Comparison of ENCODE assay signal across 15 mouse cellular contexts in genomic region chr10:42488606-42489296, GRCm38 (mm10). TPM values are rescaled to one million over a fixed set of nuclear protein-coding genes. Genes with fewer than 3 reads are reported as not detected.
DNase-seq lines count a peak whose midpoint lies in the region; ATAC-seq and TF ChIP-seq lines count a peak whose summit lies in the region.
"Had no signal": no experiment of that assay in that cellular context is flagged by ENCODE, and none has a peak within 500 bp of the region (broad histone marks: within the 10 kb centered on the region; RNA-seq: fewer than 3 reads in every experiment).

No protein-coding gene starts in this region.

- 0 out of 2 replicates have a peak overlapping the region, but pooled peaks have one; percentile 2 for H3K27ac ChIP-seq in intestine, embryonic 15.5 days
- no peak overlapping the region for H3K27ac ChIP-seq in intestine, postnatal 0 days (ENCODE audit: low read depth, low read length)
- H3K27ac ChIP-seq in lung, postnatal 0 days (ENCODE audit: low read length): no peak overlapping the region
- peak overlapping the region; percentile 24; the same call in 1 of the 2 replicates for H3K27ac ChIP-seq in intestine, embryonic 16.5 days (ENCODE audit: low read length)
- no peak overlapping the region for H3K27ac ChIP-seq in stomach, postnatal 0 days (replicated peaks)
- H3K27ac ChIP-seq: limb, embryonic 12.5 days; midbrain, embryonic 15.5 days had no signal

- H3K27me3 ChIP-seq in intestine, embryonic 15.5 days (replicated peaks): no peaks in the 10 kb centered on the region
- no peaks in the 10 kb centered on the region for H3K27me3 ChIP-seq in intestine, postnatal 0 days (replicated peaks; ENCODE audit: control insufficient read depth, insufficient read depth, low read length)
- no peaks in the 10 kb centered on the region for H3K27me3 ChIP-seq in lung, postnatal 0 days (replicated peaks; ENCODE audit: insufficient read depth, low read length)
- H3K27me3 ChIP-seq in intestine, embryonic 16.5 days (replicated peaks; ENCODE audit: control insufficient read depth, insufficient read depth, low read length): no peaks in the 10 kb centered on the region
- H3K27me3 ChIP-seq in stomach, postnatal 0 days (ENCODE audit: control insufficient read depth, insufficient read depth, low read length): no peaks in the 10 kb centered on the region
- H3K27me3 ChIP-seq: limb, embryonic 12.5 days; midbrain, embryonic 15.5 days had no signal

- no peak for TF ChIP-seq EP300 in lung, postnatal 0 days (IDR thresholded peaks at IDR 0.05)
- TF ChIP-seq EP300 in stomach, postnatal 0 days (optimal IDR thresholded peaks at IDR 0.05): no peak

- peak; percentile 14 for DNase-seq in lung, postnatal 0 days (ENCODE audit: low spot score)
- DNase-seq in lung, adult 18-20 months: no peak
- no peak for DNase-seq in stomach, postnatal 0 days (ENCODE audit: low spot score)
- DNase-seq in right cerebral cortex, postnatal 36 days (ENCODE audit: low spot score in 2 of 2): no peak
- DNase-seq: B cell, adult 2 months; cerebellum, postnatal 25 days; forebrain, postnatal 0 days; gastrocnemius, postnatal 36 days; lung, postnatal 4 days had no signal

- no peaks in the 10 kb centered on the region for H3K4me1 ChIP-seq in intestine, embryonic 15.5 days (replicated peaks)
- H3K4me1 ChIP-seq in intestine, postnatal 0 days (replicated peaks; ENCODE audit: control insufficient read depth, insufficient read depth, low read length): peaks cover 10% of the 10 kb centered on the region; the same call in 1 of the 2 replicates
- H3K4me1 ChIP-seq in lung, postnatal 0 days (ENCODE audit: insufficient read depth, low read depth, low read length): no peaks in the 10 kb centered on the region
- 0 out of 2 replicates have a peak, but pooled peaks cover 2% of the 10 kb centered on the region for H3K4me1 ChIP-seq in intestine, embryonic 16.5 days (ENCODE audit: control insufficient read depth, insufficient read depth, low read length)
- H3K4me1 ChIP-seq in stomach, postnatal 0 days (replicated peaks; ENCODE audit: control insufficient read depth, insufficient read depth): no peaks in the 10 kb centered on the region
- H3K4me1 ChIP-seq: limb, embryonic 12.5 days; midbrain, embryonic 15.5 days had no signal

- no peaks in the 10 kb centered on the region for H3K9me3 ChIP-seq in intestine, embryonic 15.5 days
- no peaks in the 10 kb centered on the region for H3K9me3 ChIP-seq in intestine, postnatal 0 days (ENCODE audit: control insufficient read depth)
- H3K9me3 ChIP-seq in lung, postnatal 0 days (ENCODE audit: low read length): no peaks in the 10 kb centered on the region
- H3K9me3 ChIP-seq in intestine, embryonic 16.5 days (ENCODE audit: control insufficient read depth, low read length): no peaks in the 10 kb centered on the region
- H3K9me3 ChIP-seq in stomach, postnatal 0 days (ENCODE audit: control insufficient read depth, low read length): no peaks in the 10 kb centered on the region
- H3K9me3 ChIP-seq: limb, embryonic 12.5 days; midbrain, embryonic 15.5 days had no signal

- no peak overlapping the region for H3K4me3 ChIP-seq in intestine, embryonic 15.5 days (replicated peaks)
- H3K4me3 ChIP-seq in intestine, postnatal 0 days (ENCODE audit: low read depth, low read length): no peak overlapping the region
- H3K4me3 ChIP-seq in lung, postnatal 0 days (ENCODE audit: low read depth, low read length): no peak overlapping the region
- H3K4me3 ChIP-seq in intestine, embryonic 16.5 days (ENCODE audit: low read length): no peak overlapping the region
- H3K4me3 ChIP-seq in stomach, postnatal 0 days (ENCODE audit: low read depth, low read length): no peak overlapping the region
- H3K4me3 ChIP-seq: limb, embryonic 12.5 days; midbrain, embryonic 15.5 days had no signal

- 31% methylated on average over 8 of the region's 8 CpGs for WGBS in intestine, embryonic 15.5 days
- 43% methylated on average over 8 of the region's 8 CpGs for WGBS in intestine, postnatal 0 days
- WGBS in lung, postnatal 0 days: 29% methylated on average over 8 of the region's 8 CpGs
- WGBS in intestine, embryonic 16.5 days: 29% methylated on average over 8 of the region's 8 CpGs
- 34% methylated on average over 8 of the region's 8 CpGs for WGBS in stomach, postnatal 0 days

- H3K9ac ChIP-seq in intestine, embryonic 15.5 days: no peak overlapping the region
- H3K9ac ChIP-seq in intestine, postnatal 0 days (ENCODE audit: low read depth, low read length): no peak overlapping the region
- no peak overlapping the region for H3K9ac ChIP-seq in lung, postnatal 0 days (replicated peaks; ENCODE audit: low read depth)
- no peak overlapping the region for H3K9ac ChIP-seq in intestine, embryonic 16.5 days (ENCODE audit: low read depth, low read length)
- no peak overlapping the region for H3K9ac ChIP-seq in stomach, postnatal 0 days (ENCODE audit: low read length)
- H3K9ac ChIP-seq: forebrain, postnatal 0 days; limb, embryonic 12.5 days; midbrain, embryonic 15.5 days had no signal

- no peak for ATAC-seq in intestine, embryonic 15.5 days
- no peak for ATAC-seq in intestine, postnatal 0 days
- ATAC-seq in lung, postnatal 0 days: no peak
- no peak for ATAC-seq in intestine, embryonic 16.5 days
- 0 out of 2 replicates have a peak, but pooled peaks have one; percentile 16 for ATAC-seq in stomach, postnatal 0 days (ENCODE audit: low FRiP score, low TSS enrichment)
- ATAC-seq in frontal cortex, adult (ENCODE audit: low TSS enrichment): no peak
- ATAC-seq: forebrain, postnatal 0 days; midbrain, embryonic 15.5 days had no signal

- H3K36me3 ChIP-seq in intestine, embryonic 15.5 days: no peaks in the 10 kb centered on the region
- no peaks in the 10 kb centered on the region for H3K36me3 ChIP-seq in intestine, postnatal 0 days (ENCODE audit: control insufficient read depth, insufficient read depth)
- no peaks in the 10 kb centered on the region for H3K36me3 ChIP-seq in lung, postnatal 0 days (ENCODE audit: insufficient read depth, low read length)
- H3K36me3 ChIP-seq in intestine, embryonic 16.5 days (ENCODE audit: control insufficient read depth, insufficient read depth, low read length): no peaks in the 10 kb centered on the region
- H3K36me3 ChIP-seq in stomach, postnatal 0 days (ENCODE audit: control insufficient read depth, insufficient read depth, low read length): no peaks in the 10 kb centered on the region
- H3K36me3 ChIP-seq: limb, embryonic 12.5 days; midbrain, embryonic 15.5 days had no signal

- TF ChIP-seq CTCF in intestine, postnatal 0 days (IDR thresholded peaks at IDR 0.05; ENCODE audit: low read depth): no peak
- TF ChIP-seq CTCF in lung, postnatal 0 days (IDR thresholded peaks at IDR 0.05): no peak
- TF ChIP-seq CTCF in stomach, postnatal 0 days (IDR thresholded peaks at IDR 0.05; ENCODE audit: low read depth): no peak

- no peak overlapping the region for H3K4me2 ChIP-seq in intestine, embryonic 15.5 days (replicated peaks)
- H3K4me2 ChIP-seq in intestine, postnatal 0 days (replicated peaks; ENCODE audit: low read depth): no peak overlapping the region
- no peak overlapping the region for H3K4me2 ChIP-seq in lung, postnatal 0 days (replicated peaks; ENCODE audit: low read depth, low read length)
- no peak overlapping the region for H3K4me2 ChIP-seq in intestine, embryonic 16.5 days (ENCODE audit: low read depth, low read length)
- no peak overlapping the region for H3K4me2 ChIP-seq in stomach, postnatal 0 days (replicated peaks; ENCODE audit: low read depth)
- H3K4me2 ChIP-seq: limb, embryonic 12.5 days; midbrain, embryonic 15.5 days had no signal

RNA-seq across cellular contexts. Expression of gene Afg1l, which starts 10.4 kb away (rescaled TPM):
- 10.9 and 11.0 TPM in 2 replicates for polyA plus RNA-seq in intestine, embryonic 15.5 days (2015; fragmentation: Nextera tagmentation; extraction: Ambion mirVana)
- polyA plus RNA-seq in intestine, postnatal 0 days (2015; fragmentation: Nextera tagmentation; extraction: Ambion mirVana): 9.0 and 9.4 TPM in 2 replicates
- 7.1 and 9.4 TPM in 2 replicates for polyA plus RNA-seq in lung, postnatal 0 days (2015; fragmentation: Nextera tagmentation; extraction: Ambion mirVana)
- polyA plus RNA-seq in intestine, embryonic 16.5 days (2015; fragmentation: Nextera tagmentation; extraction: Ambion mirVana): 15.3 TPM in 2 replicates
- polyA plus RNA-seq in stomach, postnatal 0 days (2015; fragmentation: Nextera tagmentation; extraction: Ambion mirVana): 6.3 and 6.4 TPM in 2 replicates

RNA-seq across cellular contexts. Expression of gene Snx3, which starts 13.1 kb away (rescaled TPM):
- polyA plus RNA-seq in intestine, embryonic 15.5 days (2015; fragmentation: Nextera tagmentation; extraction: Ambion mirVana): 439 and 443 TPM in 2 replicates
- 599 and 615 TPM in 2 replicates for polyA plus RNA-seq in intestine, postnatal 0 days (2015; fragmentation: Nextera tagmentation; extraction: Ambion mirVana)
- 317 and 344 TPM in 2 replicates for polyA plus RNA-seq in lung, postnatal 0 days (2015; fragmentation: Nextera tagmentation; extraction: Ambion mirVana)
- 513 and 568 TPM in 2 replicates for polyA plus RNA-seq in intestine, embryonic 16.5 days (2015; fragmentation: Nextera tagmentation; extraction: Ambion mirVana)
- 257 and 275 TPM in 2 replicates for polyA plus RNA-seq in stomach, postnatal 0 days (2015; fragmentation: Nextera tagmentation; extraction: Ambion mirVana)

Comparison
In these comparisons a context has a peak if more than half of its experiments do, and no peak if none do; other contexts are left out.
1. H3K27ac ChIP-seq: peak in intestine, embryonic 15.5 days (single experiment) and intestine, embryonic 16.5 days (single experiment); none in intestine, postnatal 0 days (single experiment), lung, postnatal 0 days (single experiment) and stomach, postnatal 0 days (single experiment).